Comparison of ENCODE assay signal across 25 mouse cellular contexts in the genomic region with DNA sequence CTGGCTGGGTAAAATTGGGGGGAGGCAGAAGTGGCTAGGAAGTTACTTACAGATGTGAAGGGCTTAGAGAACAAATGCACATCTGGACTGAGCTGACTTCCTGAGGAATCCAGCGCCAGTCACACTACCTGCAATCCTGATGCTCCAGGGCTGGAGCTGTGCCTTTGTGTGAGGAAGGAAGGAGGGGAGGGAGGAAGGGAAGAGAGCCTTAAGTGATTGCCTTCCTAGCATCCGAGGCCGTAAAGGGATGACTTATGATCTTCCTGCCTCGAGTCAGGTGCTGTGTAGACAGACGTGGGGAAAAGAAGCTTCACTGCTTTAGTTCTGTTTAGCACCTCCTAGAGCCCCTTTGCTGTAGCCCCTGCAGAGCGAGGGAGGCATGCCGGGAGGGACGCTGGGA.
"Had no signal": no experiment of that assay in that cellular context is flagged by ENCODE, and none has a peak within 500 bp of the region (broad histone marks: within the 10 kb centered on the region; RNA-seq: fewer than 3 reads in every experiment).

No protein-coding gene starts in this region.

- H3K27ac ChIP-seq: heart, adult 2 months; heart, embryonic 13.5 days; heart, embryonic 15.5 days; hindbrain, embryonic 14.5 days; intestine, embryonic 15.5 days; layer of hippocampus, adult 2 months; left cerebral cortex, adult 2 months; limb, embryonic 12.5 days had no signal

- H3K4me3 ChIP-seq: heart, adult 2 months; heart, embryonic 13.5 days; heart, embryonic 15.5 days; intestine, embryonic 15.5 days; layer of hippocampus, adult 2 months; left cerebral cortex, adult 2 months; limb, embryonic 12.5 days had no signal

- H3K36me3 ChIP-seq: heart, embryonic 13.5 days; heart, embryonic 15.5 days; intestine, embryonic 15.5 days; limb, embryonic 12.5 days had no signal

- H3K27me3 ChIP-seq: intestine, embryonic 15.5 days; limb, embryonic 12.5 days had no signal

- DNase-seq: forebrain, postnatal 0 days; gastrocnemius, postnatal 14 days; gastrocnemius, postnatal 36 days; heart, adult 11 months; heart, adult 2 months; heart, postnatal 14 days; heart, postnatal 36 days; kidney, adult 18-20 months; kidney, adult 8-10 months; kidney, postnatal 10 days; kidney, postnatal 25 days; kidney, postnatal 4 days; left cerebral cortex, postnatal 4 days; liver had no signal

- H3K4me1 ChIP-seq: heart, embryonic 13.5 days; heart, embryonic 15.5 days had no signal

- H3K4me2 ChIP-seq: heart, embryonic 11.5 days; heart, embryonic 13.5 days; heart, embryonic 15.5 days; hindbrain, embryonic 14.5 days; intestine, embryonic 15.5 days; limb, embryonic 12.5 days had no signal

- ATAC-seq: forebrain, postnatal 0 days; hindbrain, embryonic 16.5 days; inflammation-experienced regulatory T-cells, adult 6 months; intestine, embryonic 15.5 days; intestine, postnatal 0 days had no signal

- H3K9ac ChIP-seq: forebrain, postnatal 0 days; heart, embryonic 13.5 days; heart, embryonic 15.5 days; hindbrain, embryonic 14.5 days; intestine, embryonic 15.5 days; limb, embryonic 12.5 days had no signal

- H3K9me3 ChIP-seq: heart, embryonic 13.5 days; heart, embryonic 15.5 days; intestine, embryonic 15.5 days; limb, embryonic 12.5 days had no signal
